Mouse (Mus musculus) monocyte, adult 59 days (primary cell): ENCODE results near the gene Gen1. TPM values are rescaled to one million over a fixed set of nuclear protein-coding genes. Genes with fewer than 3 reads are reported as not detected.

Experiments used
- total RNA-seq, 2 experiments: library from RNA; stranded (reverse); gene quantifications; one replicate each; pipeline ENCODE4 v1.2.4; 2023

The Gen1 gene
- 1 to 10 TPM; 2.5 to 6.5 TPM for total RNA-seq

DNA sequence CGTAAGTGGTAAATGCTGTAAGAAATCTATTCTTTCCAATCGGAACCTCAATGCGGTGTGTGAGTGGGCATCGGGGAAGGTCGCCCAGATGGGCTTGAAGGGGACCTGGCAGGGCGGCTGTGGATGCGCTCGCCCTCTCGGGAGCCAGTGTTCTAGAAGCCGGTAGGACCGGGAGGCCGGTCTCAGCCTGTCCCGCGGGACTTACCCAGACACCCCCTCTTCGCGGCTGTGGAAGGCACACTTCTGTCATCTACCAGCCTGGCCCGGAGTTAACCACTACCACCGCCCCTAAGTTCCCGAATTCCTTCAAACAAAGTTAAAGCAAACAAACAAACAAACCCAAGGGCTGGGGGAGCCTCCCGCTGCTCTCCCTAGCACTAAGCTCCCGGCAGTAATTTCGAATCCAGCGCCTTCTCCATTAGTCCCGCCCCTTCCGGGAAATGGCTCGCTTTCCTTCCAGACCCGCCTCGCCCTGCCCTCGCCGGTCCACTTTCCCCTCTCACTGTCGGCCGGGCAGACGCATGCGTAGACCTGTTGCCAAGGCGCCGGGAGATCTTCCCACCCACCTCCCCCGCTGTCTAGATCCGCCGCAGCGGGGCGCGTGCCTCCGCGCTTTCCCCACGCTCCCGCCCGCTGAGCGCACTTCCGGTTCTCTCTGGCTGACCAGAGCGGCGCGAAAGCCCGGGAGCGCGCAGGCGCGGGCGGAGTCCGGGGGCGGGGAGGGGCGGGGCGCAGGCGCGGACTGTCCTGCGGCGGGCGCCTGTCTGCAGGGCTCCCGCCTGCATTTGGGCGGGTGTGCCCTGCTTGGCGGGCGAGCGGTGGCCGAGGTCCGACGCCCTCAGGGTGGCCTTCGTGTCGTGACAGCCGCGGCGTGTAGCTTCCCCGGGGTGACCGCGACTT is at the start of gene Gen1, which contains the start of gene Smc6:
Gene Gen1 (minus strand): TSS at position 420 of the 900 bp plus-strand sequence.
Gene Smc6 (plus strand): TSS at position 505 of the 900 bp plus-strand sequence.

DNA sequence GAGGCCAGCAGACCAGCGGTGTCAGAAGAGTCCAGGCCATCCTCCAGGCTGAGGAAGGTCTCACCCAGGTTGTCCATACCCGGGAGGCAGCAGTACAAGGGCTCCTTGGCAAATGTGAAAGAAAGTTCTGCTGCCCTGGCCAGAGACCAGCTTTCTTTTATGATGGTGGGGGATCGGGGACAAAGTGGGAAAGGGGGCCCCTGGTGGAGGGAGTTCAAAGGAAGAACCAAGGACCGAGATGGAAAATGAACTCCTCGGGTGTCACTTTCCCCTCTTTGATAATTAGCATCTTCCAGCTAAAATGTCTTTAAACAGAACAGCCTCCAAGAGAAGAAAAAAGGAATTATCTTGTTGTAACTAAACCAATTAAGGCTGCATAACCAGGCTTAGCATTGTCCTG is 56.7 kb downstream of the Gen1 start, which contains the start of gene Msgn1:
Gene Msgn1 (minus strand): TSS at position 101 of the 400 bp plus-strand sequence.

Other genes with a start within 250 kb of the Gen1 start
- gene Kcns3, start 114.7 kb downstream of the Gen1 start, total RNA-seq: not detected
- not detected for gene Msgn1, start 56.8 kb downstream of the Gen1 start, total RNA-seq
- gene Smc6, start 85 bp upstream of the Gen1 start, total RNA-seq: 10 to 100 TPM; 77.8 to 82.2 TPM
- gene Vsnl1, start 170.8 kb upstream of the Gen1 start, total RNA-seq: not detected
- not detected for gene Rad51ap2, start 190.3 kb upstream of the Gen1 start, total RNA-seq